Mouse (Mus musculus): ENCODE measurements around the gene Irf3.

- no peak for TF ChIP-seq POLR2A (IDR thresholded peaks at IDR 0.05; ENCODE audit: low read depth, low read length)
- no peak for TF ChIP-seq CTCF (conservative IDR thresholded peaks at IDR 0.05; ENCODE audit: insufficient read depth, insufficient read length, low read depth, low read length)
These were observed 2.3 kb downstream of the Irf3 start for GRCm38 (mm10) chr7:44999753-45000152.
